Mouse (Mus musculus) megakaryocyte, embryonic 14.5 days (primary cell): ENCODE results near the gene Slc30a3.

Experiments
- FLI1 ChIP-seq: IDR thresholded peaks from 2 replicates; pipeline ENCODE4 v1.6.1; 2012; ENCODE audit warnings: low read length, inconsistent platforms, mixed read lengths
- GATA1 ChIP-seq: IDR thresholded peaks from 3 replicates; pipeline ENCODE4 v1.6.1; 2012; ENCODE audit warnings: mixed read lengths, low read length, inconsistent platforms, borderline replicate concordance

DNA sequence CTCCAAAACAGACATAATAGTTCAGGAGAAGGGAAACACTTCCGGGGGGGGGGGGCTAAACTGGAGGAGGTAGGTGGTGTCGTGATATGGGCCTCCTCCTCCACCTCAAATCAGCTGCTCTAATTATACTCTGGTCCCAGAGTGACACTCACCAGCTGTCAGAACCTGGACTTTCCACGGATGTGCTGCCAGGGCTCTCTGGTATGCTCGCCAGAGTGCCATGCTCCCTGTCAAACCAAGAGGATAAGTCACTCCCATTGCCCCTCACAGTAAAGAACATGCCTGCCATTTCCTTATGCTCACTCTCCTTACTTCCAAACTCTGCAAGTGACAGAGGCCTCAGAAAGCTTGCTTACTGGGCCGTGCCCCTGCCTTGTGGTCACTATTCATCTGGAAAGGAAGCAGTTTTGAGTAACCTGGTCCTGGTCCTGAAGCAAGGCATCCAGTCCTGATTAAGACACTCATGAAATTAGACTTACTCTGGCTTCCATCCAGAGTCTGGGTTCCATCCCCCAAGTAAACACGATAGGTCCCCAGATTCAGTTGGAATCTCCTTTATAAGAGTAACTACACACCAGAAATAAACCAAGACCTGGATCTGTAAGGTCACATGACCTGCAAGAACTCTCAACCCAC lies 45.6 kb upstream of the Slc30a3 start:
- TF ChIP-seq GATA1 (no peak), FLI1 (no peak)
